Mouse (Mus musculus) mature B cell (primary cell): ENCODE measurements at regions not wholly inside any gene's neighbourhood (a gene's known extent, or its start where the extent isn't known, plus 50 kb on each side); places are given as distances from the start of the nearest gene placed in this dataset.

ENCODE experiments used
- in situ Hi-C: fragments of 300-500 bp; cut with MboI; formaldehyde crosslinking; loops from 2 replicates; pipeline ENCODE4 v1.14.3; 2019

DNA sequence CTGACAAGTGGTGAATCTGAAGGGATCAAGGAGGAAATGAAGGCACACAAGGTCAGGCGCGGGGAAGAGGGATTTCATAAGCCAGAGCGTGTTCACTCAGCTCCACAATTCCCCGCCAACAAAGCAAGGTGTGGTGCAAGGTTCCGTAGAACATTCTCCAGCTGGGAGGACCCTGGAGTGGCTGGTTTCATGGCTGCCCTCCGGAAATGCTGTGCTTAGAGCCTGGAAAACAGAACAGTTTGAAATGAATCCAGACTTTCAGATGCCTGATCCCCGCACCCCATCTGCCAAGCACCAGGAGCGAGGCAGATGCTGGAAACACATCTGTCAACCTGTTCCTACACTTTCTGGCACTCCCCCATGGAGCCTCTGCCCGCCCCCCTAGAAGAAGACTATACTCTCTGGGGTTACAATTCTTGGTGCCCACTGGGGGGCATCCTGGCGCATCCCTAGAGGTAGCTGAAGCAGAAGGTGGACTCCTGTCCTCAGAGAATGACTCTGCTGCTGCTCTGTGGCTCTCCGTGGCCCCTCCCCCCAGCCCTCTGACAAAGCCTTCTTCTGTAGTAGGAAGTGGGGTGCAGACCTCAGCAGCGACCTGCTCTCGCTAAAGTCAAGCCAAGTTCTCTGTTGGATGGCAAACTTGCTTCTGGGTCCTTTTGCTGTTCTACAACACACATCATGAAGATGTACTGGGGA is 54.5 kb upstream of the Mafb start:
- in situ Hi-C loops = no loop called here

DNA sequence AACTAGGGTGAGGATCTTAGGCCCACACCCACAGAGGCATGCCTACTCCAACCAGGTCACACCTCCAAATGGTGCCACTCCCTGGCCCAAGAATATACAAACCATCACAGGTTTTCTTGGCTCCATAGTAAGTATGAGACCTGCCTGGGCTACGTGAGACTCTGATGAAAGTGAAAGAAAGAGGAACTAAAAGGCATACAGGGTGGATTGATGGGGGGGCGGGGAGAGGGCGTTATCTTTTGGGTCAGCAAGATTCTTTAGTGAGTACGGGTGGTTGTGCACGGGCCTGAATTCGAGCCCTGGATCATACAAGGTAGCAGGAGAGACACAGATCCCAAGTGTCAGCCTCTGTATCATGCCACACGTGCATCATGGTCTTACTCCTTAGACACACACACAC is 57.6 kb upstream of the Mafb start:
- in situ Hi-C loops = no loop called here

GRCm38 (mm10) chr2:160427431-160427830 is 60.6 kb upstream of the Mafb start:
- in situ Hi-C loops = no loop called here

- in situ Hi-C loops = no loop called here
Observed at GRCm38 (mm10) chr2:160433252-160433651, 66.4 kb upstream of the Mafb start.

DNA sequence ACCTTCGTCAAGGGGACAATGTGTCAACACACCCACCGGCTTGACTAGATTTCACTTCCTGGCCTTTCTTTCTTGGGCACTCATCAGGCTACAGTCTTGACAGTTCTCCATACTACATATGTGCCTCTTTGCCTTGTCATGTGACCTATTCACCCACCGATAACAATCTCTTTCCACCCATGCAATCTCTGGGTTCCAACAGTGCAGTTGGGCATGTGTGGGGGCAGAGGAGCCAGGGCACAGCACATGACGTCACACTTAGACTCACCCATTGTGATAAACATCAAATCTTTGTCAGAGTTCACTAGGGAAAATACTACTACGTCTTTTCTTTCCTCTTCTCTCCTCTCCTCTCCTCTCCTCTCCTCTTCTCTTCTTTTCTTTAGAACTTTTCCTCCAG is 67.8 kb upstream of the Mafb start:
- in situ Hi-C loops = no loop called here

DNA sequence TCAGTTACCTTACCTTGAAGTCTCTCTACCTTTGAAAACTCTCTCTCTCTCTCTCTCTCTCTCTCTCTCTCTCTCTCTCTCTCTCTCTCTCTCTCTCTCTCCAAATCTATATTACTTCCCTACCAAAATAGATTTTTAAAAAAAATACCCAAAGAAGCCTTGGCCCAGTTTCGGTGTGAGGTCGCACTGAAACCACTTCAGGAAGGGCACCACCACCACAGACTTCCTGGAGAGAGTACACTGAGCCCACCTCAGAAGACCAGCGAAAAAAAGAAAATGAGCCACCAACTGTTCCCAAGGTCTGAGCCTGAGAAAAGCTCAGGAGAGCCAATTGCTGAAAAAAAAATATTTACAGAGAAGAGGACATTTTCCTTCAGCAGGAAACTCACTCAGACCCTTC is 68.8 kb upstream of the Mafb start:
- in situ Hi-C loops = no loop called here

- in situ Hi-C loops = no loop called here
Observed at GRCm38 (mm10) chr2:160439028-160439427, 72.2 kb upstream of the Mafb start.

GRCm38 (mm10) chr2:160440236-160440635 is 73.4 kb upstream of the Mafb start:
- in situ Hi-C loops = no loop called here

- in situ Hi-C loops = no loop called here
Observed at GRCm38 (mm10) chr2:160451057-160451456, 84.2 kb upstream of the Mafb start.

- in situ Hi-C loops = no loop called here
Observed at GRCm38 (mm10) chr2:160451481-160452238, 84.8 kb upstream of the Mafb start.

DNA sequence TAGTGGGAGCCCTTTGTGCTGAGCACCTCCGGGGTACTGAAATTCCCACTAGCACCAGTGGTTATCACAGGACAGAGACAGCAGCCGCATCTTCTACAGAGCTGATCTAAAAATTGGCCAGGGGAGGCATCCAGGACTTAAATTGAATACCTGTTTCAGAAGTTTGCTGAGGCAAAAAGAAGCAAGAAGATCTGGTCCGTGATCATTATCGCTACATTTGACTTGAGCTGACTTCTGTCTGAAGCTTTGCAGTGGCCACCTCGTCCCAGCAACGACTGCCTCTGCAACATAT is 85.3 kb upstream of the Mafb start:
- in situ Hi-C loops = no loop called here

DNA sequence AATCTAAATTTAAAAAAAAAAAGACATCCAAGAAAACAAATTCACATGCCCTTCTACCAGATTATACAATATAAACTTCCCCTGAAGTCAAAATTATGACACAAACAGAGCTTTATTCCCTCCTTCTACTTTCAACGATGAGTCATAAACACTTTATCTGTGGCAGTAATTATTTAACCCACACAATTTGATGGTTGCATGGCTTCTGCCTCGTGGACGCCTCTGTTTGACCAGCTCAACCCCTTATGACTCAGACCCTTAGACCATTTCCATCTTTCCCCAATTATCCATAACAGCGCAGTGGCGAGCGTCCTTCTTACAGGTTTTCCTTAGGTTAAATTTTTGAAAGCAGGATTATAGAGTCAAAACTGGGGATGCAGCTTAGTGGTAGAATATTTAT is 85.9 kb upstream of the Mafb start:
- in situ Hi-C loops = no loop called here

- in situ Hi-C loops = no loop called here
Observed at GRCm38 (mm10) chr2:160455617-160456016, 88.8 kb upstream of the Mafb start.

GRCm38 (mm10) chr2:160456681-160457080 is 89.8 kb upstream of the Mafb start:
- in situ Hi-C loops = no loop called here

DNA sequence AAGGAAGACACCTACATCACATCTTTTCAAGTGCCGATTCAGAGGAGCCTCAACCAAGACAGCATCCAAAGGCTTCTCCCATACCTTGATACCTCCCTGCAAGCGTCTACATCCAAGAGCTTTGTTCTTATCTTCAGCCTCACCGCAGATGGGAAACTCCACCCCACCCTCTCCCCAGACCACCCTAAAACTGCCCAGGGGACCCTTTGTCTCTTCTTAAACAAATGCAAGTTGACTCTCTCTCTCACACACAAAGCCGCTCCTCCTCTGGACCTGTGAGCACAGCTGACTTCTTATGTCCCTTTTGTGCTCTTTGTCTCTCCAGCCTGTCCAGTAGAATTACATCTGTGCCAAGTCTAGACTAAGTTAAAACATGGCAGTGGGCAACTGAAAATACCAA is 104.7 kb upstream of the Mafb start:
- in situ Hi-C loops = no loop called here

- in situ Hi-C loops = no loop called here
Observed at GRCm38 (mm10) chr2:160476181-160476580, 109.3 kb upstream of the Mafb start.

DNA sequence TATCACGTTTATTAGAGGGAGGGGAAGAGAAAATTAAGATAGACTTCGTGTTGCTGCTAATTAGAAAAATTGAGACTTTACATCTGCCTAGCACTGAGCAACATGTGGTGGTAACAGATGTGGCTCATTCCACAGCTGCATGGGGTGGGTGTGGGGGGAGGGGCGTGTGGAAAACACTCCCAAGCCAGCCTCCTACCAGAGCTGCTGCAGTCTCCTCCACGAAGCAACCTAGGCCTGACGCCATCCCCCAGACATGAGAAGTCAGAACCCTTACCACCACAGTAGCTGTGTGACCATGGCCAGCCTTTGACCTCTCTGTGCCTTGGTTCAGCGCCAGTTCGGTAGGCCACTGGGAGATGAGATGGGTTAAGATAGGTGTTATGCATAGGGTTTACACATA is 112.4 kb upstream of the Mafb start:
- in situ Hi-C loops = no loop called here

DNA sequence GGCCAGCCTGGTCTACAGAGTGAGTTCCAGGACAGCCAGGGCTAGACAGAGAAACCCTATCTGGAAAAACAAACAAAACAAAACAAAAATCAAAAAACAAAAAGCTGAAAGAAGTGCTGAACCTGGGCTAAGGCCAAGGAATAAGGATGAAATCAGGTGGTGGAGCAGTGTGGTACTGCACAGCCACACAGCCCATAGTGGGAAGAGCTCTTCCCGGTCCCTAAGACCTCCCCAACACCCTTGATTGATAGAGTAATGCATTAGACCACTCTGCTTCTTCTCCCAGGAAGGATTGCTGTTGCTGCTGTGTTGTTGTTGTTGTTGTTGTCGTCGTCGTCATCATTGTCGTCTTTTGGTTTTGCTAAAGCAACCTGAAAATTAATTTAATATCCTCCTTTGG is 118.2 kb upstream of the Mafb start:
- in situ Hi-C loops = no loop called here

GRCm38 (mm10) chr2:160485515-160485914 is 118.7 kb upstream of the Mafb start:
- in situ Hi-C loops = no loop called here

- in situ Hi-C loops = no loop called here
Observed at GRCm38 (mm10) chr2:160499726-160500125, 132.9 kb upstream of the Mafb start.

- in situ Hi-C loops = no loop called here
Observed at GRCm38 (mm10) chr2:160502901-160503300, 136.0 kb upstream of the Mafb start.

DNA sequence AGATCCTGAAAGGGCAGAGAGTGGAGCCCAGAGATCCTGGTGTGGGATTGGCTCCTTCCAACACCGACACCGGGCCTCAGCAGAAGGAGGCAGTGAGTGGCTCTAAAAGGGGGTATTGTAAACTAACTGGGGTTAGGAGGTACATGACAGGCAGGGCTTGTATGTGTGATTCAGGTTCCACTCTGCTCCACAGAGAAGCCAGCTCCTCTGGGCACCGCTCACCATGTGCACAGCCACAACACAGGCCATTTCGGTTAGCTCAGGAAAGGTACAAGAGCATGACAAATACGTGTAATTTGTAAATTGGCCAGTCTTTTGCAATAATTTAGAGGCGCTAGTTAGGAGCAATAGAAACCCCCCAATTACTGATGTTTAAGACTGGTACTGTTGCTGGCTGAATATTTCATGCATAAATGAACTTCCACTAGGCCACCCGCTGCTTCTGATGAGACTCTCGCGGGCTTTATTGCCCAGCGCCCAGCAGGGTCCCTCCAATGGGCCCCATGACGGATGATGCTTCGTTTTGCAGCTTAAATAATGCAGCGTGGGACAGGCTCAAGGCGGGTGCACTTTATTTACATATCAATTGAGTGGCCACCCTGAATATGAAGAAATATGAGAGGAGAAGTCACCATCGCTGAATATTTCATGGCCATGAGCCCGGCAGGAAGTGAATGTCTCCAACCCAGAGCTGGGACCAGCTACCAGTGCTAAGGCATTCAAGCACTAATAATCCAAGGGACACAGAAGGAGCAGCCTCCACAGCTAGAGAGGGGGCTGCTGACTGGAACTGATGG is 136.9 kb upstream of the Mafb start:
- in situ Hi-C loops = no loop called here

- in situ Hi-C loops = no loop called here
Observed at GRCm38 (mm10) chr2:160504394-160504657, 137.5 kb upstream of the Mafb start.
